Mouse (Mus musculus) cortical plate, adult 2 months (tissue): ENCODE data around the gene Spin2d.
"Not testable (repeated sequence)": the region's sequence is repeated elsewhere in the genome, so short reads cannot be mapped to it uniquely, and the experiment has no call there.

Experiments used
- CTCF ChIP-seq: fragments of 200-500 bp; IDR thresholded peaks from 2 replicates; pipeline ENCODE4 v1.5.1; 2011; ENCODE audit warnings: mild to moderate bottlenecking, control low read depth, low read length; ENCODE audit not compliant: insufficient read depth; ENCODE audit errors: extremely low read depth
- POLR2A ChIP-seq: fragments of 200-500 bp; IDR thresholded peaks from 2 replicates; pipeline ENCODE4 v1.6.1; 2011; ENCODE audit warnings: mild to moderate bottlenecking, low read length, control low read depth; ENCODE audit not compliant: insufficient read depth; ENCODE audit errors: extremely low read depth

DNA sequence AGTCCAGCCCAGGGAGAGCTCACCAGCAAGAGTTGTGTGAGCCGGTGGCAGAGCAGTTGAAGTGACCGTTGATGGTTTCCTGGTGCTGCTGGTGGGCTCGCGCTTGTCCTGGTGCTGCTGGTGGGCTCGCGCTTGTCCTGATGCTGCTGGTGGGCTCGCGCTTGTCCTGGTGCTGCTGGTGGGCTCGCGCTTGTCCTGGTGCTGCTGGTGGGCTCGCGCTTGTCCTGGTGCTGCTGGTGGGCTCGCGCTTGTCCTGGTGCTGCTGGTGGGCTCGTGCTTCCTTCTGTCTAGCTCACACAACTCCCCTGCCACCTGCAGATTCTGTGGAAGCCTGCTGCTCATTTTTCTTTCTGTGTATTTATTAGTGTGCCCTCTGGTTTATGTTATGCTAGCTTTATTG is at the start of gene Spin2d:
- TF ChIP-seq CTCF, POLR2A: not testable (repeated sequence)
